Mouse (Mus musculus): ENCODE measurements at regions not wholly inside any gene's neighbourhood (a gene's known extent, or its start where the extent isn't known, plus 50 kb on each side); places are given as distances from the start of the nearest gene placed in this dataset.
A peak's percentile ranks its signal among the peaks of the same experiment; 100 is the strongest.

DNA sequence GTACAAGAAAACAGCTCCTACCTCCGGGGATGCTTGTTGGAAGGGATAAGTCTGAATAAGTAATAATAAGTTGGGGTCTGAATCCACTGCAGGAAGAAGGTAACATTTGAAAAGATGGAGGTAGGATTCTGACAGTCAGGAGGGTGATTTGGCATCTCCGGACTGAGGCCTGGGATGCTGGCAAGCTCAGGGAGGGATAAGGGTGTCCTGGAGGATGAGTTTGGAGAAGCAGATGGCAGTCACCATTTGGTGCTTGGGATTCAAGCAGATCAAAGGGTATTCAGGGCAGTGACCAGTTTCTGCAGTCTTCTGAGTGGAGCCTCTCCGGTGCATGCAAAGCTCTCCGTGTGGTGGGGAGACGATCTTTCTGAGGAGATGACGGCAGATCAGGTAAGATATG is 62.9 kb upstream of the Gm2310 start:
- peak; percentile 22 to 28 for DNase-seq

DNA sequence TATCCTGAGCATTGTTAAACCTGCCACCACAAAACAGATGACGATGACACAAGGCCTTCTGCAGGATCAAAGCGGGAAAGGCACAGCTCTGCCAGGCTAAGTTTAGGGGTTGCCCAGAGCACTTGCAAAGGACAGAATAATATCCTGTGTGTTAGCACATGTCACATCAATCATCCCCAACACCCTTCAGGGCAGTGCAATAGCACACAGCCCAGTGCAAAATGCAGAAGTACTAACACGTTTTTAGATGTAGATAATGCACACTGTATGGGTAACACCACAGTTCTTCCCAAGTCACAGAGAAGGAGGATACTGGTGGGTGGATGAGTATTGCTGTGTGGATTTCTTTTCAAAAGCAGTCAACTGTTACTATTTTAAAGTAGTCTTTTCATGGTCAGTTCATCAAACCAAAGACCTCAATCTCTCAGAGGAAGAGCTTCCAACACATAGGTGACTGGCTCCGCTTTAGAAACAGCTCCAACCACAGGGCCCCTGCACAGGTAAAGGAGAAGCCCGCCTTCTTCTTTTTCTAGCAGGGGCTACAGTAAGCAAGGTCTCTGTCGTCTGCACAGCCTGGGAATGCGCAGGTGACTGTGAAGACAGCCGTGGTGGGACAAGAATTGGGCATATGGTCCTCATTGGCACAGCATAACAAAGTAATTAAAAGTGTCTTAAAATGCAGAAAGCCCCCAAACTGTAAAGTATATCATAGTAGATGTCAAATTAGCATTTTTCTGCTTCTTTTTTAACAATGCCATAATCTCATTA is 61.6 kb upstream of the Gm2310 start:
- DNase-seq: no peak

DNA sequence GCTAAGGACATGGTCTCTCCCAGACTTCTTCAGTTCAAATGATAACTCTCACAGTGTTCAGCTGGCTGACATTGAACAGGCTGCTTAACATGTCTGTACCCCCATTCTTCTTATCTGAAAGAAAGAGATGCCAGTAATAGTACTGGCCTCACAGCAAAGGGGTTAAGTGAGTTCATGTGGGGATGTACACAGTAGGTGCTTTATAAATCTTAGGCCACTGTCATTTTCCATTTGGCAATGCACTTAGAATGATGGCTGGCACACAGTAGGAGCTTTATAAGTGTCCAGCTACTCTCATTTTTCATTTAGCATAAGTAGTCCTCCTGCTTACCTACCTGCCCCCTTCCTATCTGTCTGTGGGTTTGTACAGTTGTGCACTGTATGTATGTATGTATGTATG is 60.3 kb upstream of the Gm2310 start:
- DNase-seq: no peak

DNA sequence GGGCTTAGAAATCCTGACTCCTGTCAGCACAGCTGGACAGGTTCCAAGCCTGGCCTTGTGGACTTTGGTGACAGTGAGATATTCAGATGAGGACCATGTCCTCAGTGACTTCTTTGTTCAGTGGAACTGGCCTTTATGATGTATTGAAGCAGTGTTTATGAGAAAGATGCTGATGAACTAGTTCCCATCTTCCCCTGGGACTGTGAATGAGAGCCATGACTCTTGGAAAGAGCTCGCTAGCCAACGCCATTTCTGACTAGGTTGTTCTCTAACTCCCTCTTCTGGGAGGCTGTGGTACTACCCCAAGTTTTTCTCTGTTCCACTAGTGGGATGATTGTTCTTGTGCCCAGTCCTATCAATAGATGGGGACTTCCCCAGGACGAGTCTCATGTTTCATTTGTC is 57.7 kb upstream of the Gm2310 start:
- DNase-seq: peak in 1 of 2 experiments; percentile 39

DNA sequence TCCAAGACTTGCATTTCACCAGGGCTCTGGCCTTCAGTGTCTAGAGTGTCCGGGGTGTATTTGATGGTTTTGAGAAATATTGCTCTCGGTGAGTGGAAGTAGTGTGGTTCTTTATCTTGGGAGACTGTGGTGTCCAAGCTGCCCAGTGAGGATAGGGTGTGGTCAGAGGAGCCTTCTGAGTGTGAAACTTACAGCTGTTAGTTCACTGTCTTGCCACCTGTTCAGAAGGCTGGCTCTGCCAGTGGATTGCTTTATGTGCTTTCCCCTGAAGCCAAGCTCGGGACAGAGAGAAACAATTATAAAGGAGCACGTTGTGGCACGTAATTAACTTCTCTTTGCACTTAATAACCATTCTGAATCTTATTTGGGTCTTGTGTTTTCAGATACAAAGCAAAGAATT is 57.2 kb upstream of the Gm2310 start:
- DNase-seq: no peak

DNA sequence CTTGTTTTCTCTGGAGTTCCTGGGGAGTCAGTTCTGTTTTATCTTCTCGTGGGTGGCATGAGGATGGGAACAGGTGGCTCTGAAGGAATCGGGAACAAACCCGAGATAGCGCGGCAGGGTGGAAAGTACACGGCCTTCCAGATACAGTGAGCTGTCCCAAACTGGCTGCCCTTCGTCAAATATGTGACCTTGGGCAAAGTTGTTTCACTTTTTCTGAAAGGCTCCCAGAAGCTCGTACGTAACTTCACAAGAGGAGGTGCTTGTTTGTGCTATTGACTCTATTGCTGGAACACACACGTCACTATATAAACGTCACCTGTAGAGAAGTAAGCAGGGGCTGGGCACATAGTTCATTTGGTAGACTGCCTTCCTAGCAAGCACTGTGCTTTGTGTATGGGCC is 49.9 kb upstream of the Gm2310 start:
- DNase-seq: no peak
